Mouse (Mus musculus) kidney, postnatal 14 days (tissue): ENCODE data around the gene Hsp90ab1.

Source experiments
- DNase-seq: peaks from one replicate; pipeline ENCODE4 v3.0.0; 2022; ENCODE audit warnings: mixed read lengths

Hsp90ab1 gene

DNA sequence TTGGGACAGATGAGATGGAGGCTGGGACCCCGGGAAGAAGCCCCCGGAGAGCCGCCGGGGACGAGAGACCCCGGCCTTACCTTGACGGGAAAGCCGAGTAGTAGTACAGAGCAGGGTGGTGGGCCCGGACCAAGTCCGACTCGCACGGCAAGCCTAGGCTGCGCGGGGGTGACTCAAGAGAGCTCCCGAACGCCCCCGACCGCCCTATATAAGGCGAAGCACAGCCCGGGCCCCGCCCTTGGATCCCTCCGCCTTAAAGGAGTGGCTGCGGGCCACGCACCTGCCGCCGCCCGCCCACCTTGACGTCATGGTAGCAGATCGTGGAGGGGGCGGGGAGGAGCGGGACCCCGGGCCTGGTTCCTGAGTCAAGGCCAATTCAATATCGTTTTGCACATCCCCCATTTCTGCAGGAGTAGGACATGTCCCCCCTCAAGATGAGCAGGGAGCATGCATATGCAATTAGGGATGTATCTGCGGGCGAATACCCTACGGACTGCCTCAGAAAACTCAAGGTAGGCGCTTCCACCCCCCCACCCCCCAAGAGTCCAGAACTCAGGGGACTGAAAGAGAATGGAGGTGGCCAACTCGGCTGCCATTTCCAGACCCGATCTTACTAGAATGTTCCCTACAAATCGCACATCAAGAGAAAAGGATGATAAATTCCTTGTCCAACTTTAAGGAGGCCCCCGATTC, at the start of gene Hsp90ab1:
Gene Hsp90ab1 (minus strand): TSS at position 185 of the 693 bp plus-strand sequence.
- DNase-seq, result peak; percentile 99

DNA sequence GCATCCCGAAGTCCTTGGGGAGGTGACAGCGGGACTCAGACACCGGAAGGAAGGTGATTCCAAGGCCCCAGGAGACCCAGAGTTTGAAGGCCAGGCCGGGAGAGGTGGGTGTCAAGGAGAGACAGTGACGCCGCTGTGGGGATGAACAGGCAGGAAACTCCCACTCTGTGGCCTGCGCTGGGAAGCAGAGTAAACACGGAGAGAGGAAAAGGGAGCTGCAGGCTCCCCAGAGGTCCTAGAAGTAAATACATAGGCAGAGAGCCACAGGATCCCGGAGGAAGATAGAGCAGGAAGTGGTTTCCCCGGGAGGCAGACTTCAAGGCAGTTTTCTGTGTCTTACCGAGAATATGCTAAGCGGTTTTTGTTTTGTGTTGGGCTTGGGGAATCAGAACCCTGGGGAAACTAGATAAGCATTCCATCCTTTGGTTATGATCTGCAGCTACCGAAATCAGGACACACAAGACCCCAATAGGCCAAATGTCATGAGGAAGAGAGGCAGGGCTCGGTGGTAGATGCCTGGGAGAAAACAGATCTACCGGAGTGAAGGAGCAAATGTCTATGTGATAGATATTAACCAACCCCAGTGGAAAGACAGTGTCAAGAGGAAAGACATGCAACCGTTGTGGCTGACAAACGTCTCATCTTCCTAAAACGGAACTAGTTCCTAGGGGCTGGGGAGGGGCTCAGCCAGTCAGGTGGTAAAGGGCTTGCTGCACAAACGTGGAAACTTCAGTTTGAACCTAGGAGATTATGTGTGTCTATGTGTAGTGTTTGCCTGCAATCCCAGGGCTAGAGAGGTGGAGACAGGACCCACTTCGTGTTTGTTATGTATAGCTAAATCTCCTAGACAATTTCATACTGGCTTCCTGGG, 46.5 kb upstream of the Hsp90ab1 start:
- peak; percentile 65 for DNase-seq

DNA sequence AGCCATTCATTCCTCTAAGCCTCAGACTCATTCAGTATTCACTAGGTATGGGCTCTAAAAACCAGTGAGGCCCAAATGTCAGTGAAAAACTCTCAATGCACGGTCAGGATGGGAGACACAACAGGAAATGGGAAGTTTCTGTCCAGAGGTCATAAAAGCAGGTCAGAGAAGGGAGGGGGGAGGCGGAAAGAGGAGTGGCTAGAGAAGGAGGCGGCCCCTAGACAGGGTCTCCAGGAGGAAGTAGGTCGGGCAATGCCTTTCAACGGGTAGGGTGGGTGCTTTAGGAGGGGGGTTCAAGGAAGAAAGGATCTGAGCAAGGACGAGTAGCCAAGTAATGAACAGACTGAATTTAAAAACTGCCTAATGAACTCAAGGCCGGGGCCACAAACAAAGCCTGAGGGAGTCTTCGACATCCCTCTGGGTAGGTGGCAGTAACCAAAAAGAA, 45.9 kb upstream of the Hsp90ab1 start:
- peak; percentile 79 for DNase-seq

DNA sequence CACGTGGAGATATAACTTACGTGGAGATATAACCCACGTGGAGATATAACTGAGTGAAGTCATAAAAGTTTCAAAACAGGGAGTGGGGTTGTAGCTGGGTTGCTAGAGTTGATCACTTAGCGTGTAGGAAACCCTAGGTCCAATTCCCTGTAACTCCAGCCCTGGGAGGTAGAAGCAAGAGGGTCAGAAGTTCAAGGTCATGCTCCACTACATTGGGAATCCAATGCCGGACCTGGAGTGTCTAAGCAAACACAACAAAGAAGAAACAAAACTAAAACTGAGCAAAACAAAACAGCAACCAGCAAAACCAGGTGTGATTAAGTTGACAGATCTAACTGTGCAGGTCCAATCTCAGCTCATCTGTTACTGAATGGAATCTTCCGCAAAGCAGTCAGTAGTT, 44.6 kb upstream of the Hsp90ab1 start:
- no peak for DNase-seq

DNA sequence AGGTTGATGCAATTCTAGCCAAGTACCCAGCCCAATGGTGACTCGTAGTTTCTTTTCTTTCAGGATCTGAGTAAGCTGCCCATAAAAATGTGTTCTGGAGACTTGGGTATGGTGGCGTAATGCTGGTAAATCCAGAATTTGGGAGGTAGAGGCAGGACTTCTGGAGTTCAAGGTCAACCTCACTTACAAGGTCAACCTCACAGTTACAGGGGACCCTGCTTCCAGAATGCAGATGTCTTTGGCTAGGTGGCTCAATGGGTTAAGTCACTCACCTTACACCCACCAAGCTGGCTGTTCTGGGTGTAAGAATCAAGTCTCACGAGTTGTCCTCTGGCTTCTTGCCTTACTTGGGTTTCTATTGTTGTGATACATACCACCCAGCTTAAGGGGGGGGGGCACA, 43.6 kb upstream of the Hsp90ab1 start:
- DNase-seq, result no peak

DNA sequence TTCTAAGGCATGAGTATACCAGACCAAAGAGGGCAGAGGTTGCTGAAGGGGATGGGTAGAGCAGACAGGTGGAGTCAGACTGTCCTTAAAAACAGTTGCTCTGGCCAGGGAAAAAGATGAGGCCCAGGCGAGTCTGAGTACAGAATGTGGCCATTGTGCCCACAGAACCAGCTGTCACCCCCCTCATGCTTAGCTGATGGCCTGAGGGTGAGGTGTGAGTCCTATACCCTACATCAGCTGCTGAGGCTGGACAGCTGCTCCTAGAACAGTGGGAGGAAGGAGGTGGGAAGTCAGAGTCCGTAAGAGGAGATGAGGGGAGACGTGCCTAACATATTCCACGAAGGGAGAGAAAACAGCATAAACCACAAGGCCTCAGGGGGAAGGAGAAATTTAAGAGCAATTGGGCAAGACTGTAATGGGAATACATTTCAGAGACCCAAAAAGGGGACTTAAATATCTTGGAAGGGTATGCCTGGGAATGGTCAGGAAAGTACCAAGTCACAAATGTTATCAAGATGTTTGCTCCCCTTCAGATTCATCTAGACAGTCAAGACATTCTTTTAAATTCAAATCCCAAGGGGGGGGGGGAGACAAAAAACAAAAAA, 43.1 kb upstream of the Hsp90ab1 start:
- no peak for DNase-seq

DNA sequence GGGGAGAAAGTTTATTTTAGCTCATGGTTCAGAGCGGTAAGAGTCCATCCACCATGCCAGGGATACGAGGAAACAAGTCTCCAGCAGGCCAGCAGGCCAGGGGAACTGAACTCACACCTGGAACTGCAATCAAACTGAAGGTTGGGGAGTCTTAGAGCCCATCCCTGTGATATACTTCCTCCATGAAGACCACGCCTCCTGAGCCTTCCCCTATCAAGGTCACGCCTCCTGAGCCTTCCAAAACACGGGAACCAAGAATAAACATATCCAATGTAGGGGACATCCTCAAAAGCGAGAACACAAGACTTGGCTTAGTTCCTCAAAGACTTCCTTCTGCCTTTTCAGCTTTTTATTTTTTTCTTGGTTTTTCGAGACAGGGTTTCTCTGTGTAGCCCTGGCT, 39.9 kb upstream of the Hsp90ab1 start:
- DNase-seq, result no peak

DNA sequence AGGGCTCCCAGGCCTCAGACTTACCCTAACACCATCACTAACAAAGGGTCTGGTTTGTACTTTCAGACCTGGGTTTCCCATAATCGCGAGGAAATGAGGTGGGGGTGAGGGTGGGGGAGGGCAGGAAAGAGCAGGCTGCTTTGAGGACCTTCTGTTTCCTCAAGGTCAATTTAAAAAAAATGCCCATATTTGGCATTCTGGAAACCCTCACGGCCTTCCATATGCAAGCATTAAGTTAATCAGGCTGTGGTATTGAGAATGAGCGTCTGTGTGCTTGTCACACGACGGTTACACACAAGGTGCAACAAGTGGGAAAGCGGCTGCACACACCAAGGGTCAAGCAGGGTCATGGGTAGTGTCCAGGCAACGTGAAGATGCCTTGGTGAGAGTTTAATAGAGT, 38.9 kb upstream of the Hsp90ab1 start:
- no peak for DNase-seq

DNA sequence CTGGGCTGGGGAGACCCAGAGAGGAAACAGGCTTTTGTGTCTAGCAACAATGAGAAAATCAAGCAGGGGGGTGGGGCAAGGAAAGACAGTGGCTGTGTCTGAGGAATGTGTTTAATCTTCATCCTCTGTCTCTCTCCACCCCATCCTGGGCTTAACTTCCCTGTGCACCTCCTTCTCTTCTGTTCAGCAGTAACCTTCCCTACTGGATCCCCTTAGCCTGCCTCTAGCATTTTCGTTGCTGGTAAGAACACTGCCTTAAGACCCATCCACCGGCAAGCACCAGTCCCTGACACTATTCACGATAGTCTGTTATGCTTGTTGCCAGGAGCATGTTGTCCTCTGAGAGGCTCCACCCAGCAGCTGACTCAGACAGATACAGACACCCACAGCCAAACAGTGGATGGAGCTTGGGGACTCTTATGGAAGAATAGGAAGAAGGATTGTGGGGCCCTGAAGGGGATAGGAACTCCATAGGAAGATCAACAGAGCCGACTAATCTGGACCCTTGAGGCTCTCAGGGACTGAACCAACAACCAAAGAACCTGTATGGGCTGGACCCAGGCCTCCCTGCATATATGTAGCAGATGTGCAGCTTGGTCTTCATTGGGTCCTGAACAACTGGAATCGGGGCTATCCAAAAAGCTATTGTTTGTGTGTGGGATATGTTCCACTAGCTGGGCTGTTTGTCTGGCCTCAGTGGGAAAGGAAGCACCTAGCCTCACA, 37.2 kb upstream of the Hsp90ab1 start:
- peak; percentile 36 for DNase-seq

DNA sequence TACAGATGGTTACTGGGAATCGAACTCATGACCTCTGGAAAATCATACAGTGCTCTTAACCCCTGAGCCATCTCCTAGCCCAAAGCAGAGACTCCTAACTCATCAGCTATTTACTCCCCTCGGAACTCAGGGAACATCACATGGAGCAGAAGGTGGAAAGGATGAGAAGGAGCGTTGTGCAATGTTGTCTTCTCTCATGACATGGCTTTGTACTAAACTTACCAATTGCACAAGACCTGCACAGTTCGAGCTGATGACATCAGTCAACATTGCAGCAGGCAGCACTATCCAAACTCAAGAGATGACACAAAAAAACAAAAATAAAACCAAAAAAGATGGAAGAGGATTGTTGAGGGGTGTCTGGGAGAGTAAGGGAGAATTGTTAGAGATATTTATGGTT, 35.3 kb upstream of the Hsp90ab1 start:
- no peak for DNase-seq

DNA sequence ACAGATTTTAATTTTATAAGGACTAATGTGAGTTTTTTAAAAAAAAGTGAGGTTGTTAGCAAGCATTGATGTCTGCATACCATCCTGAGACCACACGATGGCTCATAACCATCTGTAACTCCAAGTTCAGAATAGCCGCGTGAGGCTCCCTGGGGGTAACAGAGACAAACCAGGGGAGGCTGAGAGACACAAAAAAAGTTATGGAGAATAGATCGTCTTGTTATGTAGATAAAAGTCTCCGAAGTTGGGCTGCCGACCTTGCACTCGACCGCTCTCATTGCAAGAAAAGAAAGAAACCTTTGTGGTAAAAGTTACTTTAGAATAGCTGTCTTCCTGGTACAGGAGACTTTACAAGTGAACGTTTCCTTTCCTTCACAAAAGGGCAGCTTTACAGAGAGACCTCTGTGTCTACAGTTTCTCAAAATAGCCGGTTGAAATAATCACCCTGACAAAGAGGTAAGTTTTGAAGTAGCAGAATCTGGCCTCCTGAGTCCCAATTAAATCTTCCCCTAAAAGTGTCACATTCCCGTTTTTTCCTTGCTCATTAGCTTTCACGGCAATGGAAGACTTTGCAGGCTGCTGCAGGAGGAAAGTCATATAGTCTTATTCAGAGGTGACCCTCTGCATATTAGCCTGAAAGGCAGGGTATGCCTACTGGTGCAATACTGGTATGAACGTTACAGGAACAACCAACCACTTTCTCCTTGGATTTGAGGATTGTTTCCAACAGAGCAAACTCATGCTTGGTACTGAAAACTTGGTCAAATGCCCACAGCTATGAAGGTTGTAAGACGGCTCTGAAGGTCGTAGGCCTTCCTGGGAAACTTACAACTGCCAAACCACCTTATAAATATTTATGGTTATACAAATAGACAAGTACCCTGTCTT, 34.2 kb upstream of the Hsp90ab1 start:
- no peak for DNase-seq

DNA sequence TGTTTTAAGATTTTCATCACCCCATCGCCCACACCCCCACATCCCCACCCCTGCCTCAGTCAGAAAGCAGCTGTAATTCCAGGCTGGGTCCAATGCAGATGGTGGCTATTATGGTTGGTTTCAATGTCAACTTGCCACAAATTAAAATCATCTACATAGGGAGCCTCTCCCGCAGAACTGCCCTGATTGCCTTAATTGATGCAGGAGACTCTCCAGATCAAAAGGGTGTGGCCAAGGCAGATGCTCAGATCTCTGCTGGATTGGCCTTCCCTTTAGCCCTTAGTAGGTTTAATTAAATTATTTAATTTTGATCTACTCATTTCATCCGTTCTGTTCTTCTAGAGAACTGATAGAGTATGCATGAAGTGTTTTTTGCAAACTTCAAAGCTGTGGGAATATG, 29.9 kb upstream of the Hsp90ab1 start:
- DNase-seq, result no peak

DNA sequence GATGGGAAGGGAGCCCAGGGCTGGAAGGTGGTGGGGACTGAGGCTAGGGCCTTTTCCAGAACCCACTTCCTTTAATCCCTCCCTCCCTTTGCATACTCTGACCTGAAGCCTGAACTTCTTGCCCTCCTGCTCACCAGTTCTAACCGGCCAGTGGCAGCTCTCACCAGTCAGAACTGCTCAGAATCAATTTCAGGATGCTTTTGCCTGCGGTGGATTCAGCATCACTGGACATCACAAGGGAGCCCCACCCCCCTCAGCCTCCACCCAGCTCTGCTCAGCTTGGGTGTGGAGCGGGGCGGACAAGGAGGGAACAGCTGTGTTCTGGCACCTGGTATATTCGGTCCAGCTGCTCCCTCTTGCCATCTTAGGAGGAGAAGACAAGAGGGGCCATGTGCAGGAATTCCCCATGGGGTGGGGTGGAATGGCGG, 28.8 kb upstream of the Hsp90ab1 start, which contains the start of gene Mymx:
Gene Mymx (minus strand): TSS at position 226 of the 428 bp plus-strand sequence.
- DNase-seq, result peak; percentile 70

DNA sequence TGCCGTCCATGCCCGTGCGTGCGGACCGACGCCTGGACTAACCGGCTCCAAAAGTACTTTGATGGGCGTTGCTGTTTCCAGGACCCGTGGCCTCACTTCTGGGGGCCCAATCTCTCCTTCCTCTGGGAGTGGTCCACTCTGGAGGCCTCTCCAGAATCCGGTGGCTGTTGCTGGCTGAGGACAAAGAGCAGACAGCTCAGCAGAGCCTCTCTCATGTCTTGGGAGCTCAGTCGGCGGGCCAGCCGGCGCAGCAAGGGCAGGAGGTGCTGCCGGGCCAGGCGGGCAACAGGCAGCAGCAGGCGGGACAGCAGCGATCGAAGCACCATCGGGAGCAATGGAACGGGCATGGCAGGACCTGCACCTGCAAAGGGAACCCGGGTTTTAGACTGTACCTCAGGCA, 28.3 kb upstream of the Hsp90ab1 start:
- no peak for DNase-seq

DNA sequence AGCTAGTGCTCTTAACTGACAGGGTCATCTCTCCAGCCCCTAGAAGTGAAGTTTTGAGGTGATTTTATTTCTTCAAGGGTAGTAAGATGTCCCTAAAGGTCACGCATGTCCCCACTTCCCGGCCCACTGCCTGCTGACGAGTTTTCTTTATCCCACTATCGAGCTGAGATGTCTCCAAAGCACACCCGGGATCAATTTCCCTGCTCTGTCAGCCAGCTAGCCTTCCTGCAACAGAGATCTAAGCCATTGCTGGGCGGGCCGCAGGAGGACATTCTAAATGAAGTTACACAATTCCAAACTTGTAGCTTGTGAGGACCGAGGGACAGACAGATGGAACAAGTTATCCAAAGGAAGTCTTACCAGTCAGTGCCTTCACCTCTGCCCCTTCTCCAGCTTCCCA, 27.2 kb upstream of the Hsp90ab1 start:
- DNase-seq, result no peak

DNA sequence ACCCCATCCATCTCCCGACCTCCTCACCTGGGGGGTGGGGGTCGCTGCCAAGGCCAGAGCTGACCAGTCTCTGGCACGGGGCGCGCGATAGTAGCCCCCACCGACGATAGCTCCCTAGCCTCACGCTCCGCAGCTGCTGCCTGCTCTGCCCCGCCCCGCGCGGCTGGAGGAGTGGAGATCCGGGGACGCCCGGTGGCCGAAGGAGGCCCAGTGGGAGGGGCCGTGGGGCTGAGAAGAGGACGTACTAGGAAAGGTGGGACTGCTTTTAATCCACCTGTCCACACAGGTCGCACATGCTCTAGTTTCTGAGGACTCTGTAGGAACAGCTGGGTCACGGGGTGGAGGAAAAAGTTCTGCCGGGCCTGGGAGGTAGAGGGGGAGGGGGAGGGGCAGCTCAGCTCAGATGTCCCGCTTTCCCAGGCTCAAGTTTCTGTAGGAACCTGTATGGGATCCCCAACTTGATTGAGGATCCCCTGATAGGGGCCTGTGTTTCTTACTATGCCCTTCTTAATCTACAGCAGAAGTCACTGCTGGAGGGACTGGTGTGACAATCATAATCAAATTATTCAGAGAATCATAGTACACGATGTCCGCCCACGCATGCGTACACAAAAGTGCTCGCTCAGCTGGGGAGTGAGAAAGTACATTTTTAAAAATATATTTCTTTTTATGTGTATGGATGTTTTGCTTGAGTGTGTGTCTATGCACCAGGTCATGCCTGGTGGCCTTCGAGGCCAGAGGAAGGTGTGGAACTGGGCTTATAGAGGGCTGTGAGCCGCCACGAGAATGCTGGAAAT, 26.6 kb upstream of the Hsp90ab1 start, which contains the start of gene Slc29a1:
Gene Slc29a1 (minus strand): TSS at position 161 of the 797 bp plus-strand sequence.
- DNase-seq, result peak; percentile 84

DNA sequence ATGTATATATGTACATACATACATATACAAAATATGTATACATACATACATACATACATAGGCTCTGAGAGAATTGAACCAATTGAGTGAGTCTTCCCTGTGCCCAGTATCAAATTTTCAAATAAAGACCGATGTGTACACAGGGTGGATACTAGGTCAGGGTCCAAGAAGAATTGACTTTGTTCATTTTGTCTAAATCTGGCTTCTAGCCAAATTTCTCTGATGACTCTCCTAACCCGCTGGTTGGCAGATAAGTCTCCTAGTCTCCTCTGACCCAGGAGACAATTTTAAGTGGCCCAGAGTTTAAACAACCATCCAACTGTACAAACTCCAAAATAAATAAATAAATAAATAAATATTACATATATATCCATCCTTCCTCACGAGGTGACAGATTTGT, 25.8 kb upstream of the Hsp90ab1 start:
- no peak for DNase-seq

DNA sequence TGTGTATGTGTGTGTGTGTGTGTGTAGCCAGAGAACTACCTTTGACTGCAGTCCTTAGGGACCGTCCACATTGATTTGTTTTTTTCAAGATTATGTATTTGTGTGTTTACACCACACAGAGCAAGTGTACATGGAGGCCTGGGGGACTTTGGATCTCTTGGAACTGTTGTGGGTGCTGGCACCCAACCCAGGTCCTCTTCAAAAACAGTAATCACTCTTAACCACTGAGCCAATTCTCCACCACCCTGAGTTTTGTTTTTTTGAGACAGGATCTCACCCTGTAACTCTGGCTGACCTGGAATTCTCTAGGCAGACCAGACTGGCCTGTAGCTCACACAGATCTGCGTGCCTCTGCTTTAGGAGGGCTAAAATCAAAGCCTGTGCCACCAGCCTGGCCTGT, 25.3 kb upstream of the Hsp90ab1 start:
- DNase-seq, result no peak

DNA sequence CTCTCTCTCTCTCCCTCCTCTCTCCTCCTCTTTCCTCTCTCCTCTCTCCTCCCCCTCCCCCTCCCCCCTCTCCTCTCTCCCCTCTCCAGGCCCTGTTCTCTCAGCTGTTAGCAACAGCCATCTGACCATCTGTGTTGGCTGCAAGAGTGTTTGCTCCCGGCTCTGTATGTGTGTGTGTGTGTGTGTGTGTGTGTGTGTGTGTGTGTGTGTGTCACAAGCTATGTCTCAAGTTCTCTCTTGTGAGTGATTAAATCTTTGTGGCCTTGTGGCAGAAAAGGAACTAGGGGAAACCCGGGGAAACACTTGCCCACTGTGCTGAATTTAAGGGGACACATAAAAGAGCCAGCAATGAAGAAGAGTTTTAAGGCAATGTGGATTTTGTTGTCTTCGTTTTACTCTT, 24.7 kb upstream of the Hsp90ab1 start:
- DNase-seq, result peak; percentile 45

DNA sequence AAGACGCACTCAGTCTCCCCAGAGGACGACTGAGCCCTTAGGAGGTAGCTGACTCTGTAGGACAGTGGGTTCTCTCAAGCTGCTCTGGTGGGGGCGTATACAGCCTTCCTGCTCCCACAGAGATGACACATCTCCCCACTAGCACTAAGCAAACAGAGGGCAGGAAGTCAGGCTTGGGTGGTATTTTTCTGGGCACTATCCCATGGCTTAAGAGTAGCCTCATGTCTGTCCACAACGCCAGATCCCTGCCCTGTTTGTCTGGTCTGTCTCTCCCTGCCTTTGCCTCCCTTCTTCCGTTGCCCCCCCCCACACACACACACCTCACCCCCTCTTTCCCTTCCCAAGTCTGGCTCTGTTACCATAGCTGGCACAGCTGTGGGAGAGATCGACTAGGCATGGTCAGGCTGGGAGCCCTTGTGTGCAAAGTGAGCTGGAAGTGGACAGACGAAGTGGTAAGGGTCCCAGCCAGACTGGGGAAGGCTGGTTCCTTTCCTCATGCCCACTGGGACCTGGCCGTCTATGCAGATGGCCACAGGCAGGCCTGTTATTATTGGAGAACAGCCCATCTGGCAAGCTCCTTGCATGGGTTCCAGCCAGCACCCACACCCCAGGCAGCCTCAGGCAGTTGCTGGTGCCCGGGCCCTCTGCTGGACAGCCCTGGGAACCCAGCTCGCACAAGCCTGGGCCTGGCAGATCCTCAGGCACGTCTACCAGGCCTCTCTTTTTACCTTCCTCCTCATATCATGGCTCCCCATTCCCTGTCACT, 23.7 kb upstream of the Hsp90ab1 start:
- peak; percentile 87 for DNase-seq
